Mouse (Mus musculus): ENCODE results near the gene Tbc1d23.
"Not testable (repeated sequence)": the region's sequence is repeated elsewhere in the genome, so short reads cannot be mapped to it uniquely, and the experiment has no call there.

Gene Tbc1d23

DNA sequence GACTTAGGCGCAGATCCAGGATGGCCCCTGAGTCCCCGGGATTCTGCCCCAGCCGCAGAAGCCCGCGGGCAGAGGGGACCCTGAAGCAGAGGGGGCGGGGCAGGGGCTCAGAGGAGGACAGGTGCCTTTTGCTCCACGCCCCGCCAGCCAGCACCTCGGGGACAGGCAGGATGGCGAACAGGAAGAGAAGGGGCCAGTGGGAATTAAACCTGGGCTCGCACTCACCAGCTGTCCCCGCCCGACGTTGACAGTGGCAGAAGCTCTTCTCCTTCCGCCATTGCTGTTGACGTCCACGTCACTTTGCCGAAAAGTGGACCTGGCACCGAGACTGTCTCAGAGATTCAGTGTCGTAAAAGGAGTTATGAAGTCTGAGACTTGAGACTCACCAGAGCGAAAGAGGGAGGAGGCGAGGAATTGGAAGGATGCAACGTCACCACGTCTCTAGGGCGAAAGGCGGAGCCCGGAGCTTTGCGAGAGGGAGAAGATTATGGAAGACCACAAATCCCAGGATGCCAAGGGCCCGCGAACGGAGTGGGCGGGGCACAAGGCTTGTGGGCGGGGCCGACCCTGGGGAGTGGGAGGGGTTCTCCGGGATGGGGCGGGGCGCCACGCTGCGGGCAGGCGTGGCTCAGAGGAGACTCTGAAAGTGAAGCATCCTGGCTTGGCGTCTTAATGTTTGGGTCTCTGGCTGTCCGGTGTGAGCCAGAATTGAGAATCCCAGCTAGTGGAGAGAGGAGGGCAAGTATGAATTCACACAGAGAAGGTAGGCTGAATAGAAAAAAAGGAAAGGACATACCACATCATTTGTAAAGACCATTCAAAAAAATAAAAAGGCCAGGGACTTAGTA is at the start of gene Tbc1d23:
Gene Tbc1d23, minus strand, starts transcription at position 416 of the 848 bp plus-strand sequence.
- peak; percentile 99 for DNase-seq

DNA sequence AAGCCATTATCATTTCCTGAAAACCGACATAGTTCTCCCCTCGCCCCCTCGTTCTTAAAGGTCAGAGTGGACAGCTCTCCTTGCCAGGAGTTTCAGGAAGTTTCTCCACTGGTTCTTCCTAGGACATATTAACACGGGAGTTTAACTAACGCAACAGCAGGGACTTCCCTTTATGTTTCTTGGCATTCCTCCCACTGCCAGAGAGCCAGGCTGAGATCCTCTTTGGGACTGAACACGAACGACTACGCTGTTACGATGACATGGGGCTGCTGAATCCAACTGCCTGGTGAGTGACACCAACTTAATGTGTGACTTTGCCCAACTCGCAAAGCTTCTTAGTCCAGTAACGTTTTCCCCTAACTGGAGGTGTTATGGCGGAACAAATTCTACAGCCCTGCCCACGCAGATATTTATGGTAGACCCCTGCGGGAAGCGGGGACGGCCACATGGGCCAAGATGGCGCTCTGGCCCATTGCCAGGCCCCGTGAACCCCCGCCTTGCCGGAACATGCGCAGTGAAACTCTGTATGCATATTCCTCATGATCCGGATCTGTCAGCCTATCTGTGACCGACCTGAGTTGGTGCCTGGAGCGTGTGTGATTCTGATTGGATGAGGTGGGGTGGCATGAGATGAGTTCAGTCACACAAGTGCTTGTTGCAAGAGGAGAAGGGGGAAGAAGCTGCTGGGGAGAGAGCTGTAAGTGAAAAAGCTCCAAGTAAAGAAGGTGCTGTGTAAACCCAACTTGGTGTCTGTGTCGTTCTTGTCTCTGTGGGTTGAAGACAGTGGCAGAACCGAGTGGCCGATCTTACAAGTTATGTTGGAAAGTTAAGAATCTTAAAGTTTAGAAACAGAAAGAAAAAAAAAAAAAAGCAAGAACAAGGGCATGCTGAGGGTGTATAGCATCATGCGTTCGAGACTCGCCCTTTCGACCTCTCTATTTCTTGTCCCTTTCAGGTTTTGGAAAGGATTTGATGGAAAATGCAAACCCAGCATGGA is 49.2 kb upstream of the Tbc1d23 start:
- DNase-seq, result no peak

DNA sequence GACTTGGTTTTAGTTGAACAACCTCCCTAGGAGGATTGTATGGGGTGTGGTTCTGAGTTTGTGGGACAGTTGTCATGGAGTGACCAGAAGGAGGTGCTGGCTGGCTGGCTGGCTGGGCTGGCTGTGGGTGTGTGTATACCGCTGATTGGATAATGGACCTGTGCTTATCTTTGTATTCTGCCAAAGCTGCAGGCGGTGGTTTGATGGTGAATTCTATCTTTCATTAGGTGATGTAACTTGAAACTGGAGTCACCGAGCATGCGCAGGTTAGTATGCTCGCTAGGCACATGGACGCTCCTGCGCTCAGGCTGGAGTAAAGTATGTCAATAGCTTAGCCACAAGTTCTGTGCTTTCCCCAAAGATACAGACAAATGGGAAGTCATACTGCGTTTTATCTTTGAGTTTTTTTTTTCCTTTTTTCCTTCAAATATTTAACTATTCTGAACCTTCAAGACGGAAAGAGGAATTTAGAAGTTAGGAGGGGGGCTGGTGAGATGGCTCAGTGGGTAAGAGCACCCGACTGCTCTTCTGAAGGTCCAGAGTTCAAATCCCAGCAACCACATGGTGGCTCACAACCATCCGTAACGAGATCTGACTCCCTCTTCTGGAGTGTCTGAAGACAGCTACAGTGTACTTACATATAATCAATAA is 47.8 kb upstream of the Tbc1d23 start:
- DNase-seq, result no peak

DNA sequence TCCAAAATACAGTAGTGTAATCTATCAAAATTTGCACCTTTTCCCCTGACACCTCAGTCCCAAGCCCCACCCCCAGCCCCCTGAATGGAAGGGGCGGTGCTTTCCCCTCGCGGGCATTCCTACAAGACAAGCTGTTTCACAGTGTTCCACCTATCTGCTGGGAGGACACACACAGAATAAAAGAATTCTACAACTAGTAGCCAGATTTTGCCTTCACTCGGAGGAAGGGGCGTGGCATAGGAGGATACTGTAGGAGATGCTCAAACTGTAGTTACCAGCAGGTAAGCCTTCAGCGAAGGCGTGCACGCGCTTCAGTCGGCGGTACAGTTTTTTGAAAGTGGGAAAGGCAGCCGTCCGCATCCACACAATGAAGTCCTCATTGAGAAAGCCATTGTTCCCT is 38.4 kb upstream of the Tbc1d23 start:
- no peak for DNase-seq

DNA sequence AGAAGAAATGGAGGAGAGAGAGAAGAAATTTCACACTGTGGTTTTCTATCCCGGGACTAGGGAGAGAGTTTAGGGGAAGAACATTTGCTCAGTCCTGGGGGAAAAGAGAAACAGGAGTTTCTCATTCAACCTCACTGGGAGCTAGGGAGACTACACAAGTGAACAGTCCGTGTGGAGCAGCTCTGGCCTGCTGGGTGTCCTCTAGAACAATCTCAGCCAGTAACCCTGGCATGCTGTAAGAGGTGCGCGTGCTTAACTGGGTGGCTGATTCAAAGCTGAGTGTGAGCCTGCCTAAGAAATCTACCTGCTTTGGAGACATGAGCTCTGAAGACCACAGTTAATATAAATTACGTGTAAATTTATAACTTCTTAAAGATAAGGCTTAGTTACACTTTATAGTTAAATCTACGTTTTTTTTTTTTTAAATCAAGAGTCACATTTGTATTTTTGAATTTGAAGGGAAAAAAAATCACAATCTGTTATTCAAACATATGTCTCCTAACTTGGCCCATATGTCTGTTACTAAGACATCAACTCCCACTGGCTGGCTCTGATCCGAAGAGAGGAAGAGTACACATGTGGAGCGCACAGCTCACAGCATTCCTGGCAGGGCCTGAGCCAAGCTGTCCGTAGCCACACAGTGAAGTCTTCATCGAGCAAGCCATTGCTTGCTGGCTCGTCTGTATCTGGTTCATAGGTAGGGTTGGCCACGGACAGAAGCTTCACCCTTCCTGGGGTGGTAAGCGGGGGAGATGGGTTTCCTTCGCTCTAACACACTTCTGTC is 36.9 kb upstream of the Tbc1d23 start:
- no peak for DNase-seq

DNA sequence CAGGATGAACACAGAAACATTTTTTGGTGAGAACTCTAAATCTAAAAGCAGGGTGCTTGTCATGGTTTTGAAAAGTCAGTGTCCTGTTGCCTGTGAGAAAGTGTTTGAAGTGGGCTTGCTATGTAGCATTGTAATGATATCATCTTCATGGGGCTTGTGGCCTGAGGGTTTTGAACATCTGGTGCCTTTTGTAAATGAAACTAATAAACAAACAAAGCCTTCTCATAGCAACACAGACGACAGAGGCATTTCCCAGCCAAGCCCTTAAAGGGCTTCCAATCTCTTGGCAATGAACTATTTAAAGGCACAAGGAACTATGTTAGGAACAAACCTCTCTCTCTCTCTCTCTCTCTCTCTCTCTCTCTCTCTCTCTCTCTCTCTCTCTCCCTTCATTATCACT is 35.8 kb upstream of the Tbc1d23 start:
- DNase-seq, result peak; percentile 41 to 59

DNA sequence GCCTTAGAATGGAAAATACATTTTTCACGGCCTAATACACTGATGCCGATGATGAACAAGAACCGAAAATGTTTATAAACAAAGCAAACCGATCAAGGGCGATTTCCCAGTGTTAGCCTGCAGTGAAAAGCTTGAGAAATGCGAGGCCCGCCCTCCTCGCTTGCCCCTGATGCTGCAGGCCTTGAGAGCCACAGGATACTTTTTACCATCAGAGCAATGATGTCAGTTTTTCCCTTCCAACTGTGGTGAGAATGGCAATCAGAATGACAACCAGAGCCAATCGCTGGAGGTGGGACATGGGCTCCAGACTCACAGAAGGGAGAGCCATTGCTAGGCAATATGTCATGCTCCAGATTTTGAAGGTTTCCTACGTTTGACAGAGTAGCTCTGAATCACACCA is 28.8 kb upstream of the Tbc1d23 start:
- no peak for DNase-seq

DNA sequence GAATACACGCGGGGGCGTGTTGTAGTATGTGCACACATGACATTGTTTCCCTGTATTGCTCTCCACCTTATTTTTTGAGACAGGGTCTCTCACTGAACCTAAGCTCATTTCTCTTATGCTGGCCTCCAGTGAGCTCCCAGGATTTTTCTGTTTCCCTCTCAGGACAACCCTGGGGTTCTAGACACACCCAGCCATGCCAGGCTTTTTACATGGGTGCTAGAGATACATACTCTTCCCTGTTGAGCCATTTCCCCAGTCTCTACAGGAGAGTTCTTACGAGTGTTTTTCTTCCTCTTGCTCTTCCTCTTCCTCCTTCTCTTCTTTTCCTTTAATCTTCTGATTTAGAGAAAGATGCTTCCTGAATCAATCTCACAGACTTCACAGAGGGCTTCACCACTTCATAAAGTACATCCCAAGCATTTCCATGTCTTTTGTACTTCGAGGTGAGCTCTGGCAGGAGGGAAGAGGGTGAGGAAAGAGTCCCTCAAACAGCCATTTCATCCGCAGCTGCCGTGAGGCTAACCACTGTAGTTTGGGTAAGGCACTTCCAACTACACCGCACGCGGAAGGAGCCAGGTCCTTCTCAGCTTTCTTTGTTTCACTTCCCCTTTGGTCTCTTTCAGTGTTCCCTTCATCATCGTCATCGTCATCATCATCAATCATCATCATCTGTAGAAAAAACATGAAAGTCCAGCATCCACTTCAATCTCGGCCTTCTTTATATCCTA is 28.2 kb upstream of the Tbc1d23 start:
- no peak for DNase-seq

DNA sequence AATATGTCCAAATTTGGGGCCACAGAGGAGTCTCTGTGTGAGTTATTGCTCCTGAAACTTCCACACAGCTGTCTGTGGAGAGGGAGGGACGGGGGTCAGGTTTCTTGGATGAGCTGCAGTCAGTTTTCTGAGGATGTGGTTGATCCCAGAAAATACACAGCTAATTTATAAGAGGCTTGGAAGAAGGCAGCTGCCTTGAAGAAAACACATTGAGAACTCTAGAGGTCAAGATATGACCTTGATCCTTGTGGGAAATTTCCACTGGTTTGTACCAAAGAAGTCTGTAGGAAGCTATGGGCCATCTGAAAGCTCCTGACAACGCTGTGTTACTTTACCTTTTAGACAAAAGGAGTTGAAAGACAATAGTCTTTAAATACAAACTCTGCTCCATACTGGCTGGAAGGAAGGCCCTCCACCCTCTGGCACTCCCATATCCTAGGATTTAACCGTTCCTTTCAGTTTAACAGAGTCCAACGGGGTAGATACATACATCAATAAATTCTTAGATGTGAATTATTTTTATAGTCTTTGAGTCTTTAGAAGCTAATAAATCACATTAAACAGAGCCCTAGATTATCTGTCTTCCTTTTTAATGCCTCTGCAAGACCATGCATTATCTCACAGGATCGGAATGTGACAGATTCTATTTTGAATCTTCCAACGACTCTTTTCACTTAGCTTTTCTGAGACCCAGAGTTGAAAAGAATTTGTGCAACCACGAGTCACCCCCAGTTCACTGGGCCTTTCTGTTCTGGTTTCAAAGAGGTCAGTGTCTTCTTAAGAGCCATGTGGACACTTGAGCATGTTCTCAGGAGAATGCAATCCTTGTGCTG is 20.5 kb upstream of the Tbc1d23 start:
- peak in 1 of 2 experiments; percentile 33 for DNase-seq

DNA sequence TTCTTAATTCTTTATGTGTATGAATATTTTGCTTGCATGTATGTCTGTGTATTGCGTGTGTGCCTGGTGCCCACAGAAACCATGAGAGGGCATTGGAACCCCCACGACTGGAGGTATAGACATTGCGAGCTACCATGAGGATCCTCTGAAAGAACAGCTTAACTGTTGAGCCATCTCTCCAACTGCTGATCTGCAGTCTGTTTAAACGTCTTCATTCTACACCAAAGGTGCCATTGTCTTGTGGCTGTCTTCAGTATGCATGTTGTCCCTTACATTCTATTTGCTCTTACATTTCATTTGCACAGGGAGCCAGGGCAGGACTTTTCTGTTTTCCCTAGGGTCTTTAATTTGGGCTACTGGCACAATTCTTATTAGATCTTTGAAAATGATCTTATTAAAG is 19.7 kb upstream of the Tbc1d23 start:
- no peak for DNase-seq

DNA sequence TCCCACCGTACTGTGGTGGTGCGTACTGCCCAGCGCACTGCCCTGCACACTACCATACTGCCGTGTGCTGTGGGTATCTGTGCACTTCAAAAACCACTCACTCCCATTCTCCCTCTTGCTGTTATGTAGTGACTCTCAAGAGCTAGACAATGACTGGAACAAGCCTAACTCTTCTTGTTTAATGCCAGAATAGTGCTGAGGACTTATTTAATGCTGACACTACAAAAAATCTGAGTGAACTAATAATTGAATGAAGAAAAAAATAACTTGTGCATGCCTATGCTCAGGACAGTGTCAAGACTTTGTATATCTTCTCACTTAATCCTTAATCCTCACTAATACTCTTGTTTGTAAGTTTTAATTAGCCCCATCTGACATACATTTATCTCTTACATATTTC is 16.2 kb upstream of the Tbc1d23 start:
- DNase-seq, result no peak

DNA sequence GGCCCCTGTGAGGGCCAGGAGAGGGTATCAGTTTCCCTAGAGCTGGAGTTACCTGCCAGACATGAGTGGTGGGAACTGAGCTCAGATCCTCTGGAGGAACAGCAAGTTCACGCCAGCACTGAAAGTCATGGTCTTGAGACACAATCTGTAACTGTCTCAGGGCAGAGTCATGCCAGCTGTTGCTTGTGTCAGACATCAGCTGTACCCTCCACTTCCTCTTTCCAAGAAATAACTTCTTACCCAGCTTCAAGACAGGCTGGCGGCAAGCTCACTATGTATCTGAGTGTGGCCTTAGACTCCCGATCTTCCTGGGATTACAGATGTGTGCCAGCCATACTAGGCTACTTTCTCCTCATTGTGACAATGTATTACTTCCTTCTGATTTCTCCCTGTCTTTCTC is 15.3 kb upstream of the Tbc1d23 start:
- DNase-seq, result peak; percentile 32 to 41

DNA sequence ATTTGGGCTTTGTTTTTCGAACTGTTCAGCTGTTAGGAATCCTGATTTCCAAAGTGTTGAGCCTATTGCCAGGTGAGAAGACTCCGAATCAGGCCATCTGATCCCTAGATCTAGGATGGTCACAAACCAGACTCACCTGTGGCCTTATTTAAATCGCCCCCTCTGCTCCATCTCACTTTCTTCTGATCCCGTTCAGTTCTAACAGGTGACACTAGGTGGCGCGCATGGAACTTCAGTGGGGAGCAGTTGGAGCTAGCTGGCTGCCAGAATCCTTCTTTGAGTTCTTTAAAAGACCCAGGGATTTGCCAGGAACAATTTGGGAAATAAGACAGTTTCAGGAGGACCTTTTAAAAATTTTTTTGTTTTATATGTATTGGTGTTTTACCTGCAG is 12.5 kb upstream of the Tbc1d23 start:
- peak; percentile 73 to 79 for DNase-seq

DNA sequence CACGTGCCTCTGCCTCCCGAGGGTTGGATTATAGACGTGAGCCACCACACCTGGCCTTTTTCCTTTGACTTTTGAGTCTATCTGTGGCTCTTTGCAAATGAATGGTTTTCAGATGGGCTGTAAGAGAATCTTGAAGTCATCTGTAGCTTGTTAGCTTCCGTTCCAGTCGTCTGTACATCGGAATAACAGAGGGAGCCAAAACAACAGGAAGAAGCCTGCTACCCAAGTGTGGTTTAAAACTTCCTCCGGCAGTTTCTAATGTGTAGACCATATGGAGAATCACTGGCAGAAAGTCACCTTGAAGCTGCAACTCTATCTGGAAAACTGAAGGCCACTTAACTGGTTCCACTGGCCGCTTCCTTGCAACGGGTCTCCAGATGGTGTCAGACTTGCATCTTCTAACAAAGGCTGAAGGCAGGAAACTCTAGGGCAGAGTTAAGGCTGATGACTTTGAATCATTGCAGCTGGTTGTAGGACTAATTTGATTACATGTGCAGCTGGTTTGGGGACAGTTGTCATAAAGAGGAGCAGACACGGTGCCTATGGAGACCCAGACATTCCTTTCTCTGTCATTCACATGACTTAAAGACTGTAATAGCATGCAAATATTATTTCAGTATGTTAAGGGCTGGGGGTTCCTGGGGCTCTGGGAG is 12.0 kb upstream of the Tbc1d23 start:
- no peak for DNase-seq

DNA sequence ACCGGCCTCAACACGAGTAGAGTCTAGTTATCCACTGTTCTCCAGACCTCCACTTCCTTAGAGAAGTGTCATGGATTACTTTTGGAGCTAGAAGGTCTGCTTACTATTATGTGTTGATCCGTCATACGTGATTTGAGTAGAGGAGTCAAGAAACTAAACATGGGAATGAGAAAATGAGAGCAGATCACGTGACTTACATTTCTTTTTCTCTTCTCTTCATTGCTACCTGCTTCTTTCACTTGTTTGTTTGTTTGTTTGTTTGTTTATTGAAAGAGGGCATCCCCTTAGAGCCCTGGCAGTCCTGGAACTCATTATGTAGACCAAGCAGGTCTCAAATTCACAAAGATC is 11.5 kb upstream of the Tbc1d23 start:
- DNase-seq, result no peak

DNA sequence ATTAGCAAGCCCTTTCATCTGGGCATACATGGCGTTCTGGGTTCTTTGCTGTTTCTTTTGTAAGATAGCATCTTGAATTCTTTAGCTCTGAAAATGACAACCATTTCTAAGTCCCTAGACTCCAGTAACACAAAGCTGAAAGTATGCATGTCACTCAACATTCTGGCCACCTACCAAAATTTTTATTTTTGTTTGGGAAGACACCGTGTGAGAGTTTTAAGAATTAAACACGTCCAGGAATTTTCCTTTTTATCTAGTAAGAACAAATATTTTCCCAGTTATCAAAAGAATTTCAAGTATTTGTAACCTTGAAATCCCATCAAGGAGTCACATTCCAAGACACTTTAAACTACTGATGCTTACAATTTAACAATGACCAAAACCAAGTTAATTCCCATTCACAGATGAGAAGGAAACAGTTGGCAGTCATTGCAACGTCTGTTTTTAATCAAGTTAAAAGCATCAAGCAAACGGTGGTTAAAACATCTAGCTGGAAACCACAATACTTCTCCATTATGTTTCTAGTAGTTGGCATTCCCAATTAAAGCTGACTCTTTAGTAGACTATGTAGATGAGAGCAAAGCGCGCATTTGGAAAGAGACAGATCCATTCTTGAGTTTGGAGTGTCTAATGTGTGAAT is 4.7 kb upstream of the Tbc1d23 start:
- DNase-seq, result no peak

DNA sequence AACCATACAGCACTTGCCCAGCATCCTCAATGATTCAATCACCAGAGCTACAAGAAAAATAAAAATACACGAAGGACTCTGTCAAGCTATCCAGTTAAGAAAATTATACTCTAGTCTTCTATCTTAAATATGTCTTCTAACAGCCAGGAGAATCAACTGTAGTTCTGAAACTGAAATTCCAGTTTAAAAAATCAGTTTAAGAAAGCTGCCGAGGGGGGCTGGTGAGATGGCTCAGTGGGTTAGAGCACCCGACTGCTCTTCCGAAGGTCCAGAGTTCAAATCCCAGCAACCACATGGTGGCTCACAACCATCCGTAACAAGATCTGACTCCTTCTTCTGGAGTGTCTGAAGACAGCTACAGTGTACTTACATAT is 620 bp upstream of the Tbc1d23 start:
- DNase-seq, result not testable (repeated sequence)

DNA sequence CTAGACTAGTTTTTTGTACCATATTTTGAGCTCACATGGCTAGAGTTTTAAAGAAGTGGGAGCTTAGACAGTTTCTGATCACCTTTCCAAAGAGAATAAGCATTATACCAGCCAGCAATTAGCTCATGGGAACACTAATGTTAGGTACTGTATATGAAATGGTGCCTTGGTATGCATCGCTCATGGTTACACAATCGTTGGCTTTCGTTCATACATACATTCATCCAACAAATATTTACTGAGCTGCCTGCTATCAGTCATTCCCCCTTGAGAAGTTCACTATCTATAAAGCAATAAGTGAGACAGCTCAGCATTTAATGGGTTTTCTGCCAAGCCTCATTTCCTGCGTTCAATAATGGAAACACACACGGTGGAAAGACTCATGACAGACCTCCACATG is 4.9 kb downstream of the Tbc1d23 start:
- DNase-seq, result no peak

DNA sequence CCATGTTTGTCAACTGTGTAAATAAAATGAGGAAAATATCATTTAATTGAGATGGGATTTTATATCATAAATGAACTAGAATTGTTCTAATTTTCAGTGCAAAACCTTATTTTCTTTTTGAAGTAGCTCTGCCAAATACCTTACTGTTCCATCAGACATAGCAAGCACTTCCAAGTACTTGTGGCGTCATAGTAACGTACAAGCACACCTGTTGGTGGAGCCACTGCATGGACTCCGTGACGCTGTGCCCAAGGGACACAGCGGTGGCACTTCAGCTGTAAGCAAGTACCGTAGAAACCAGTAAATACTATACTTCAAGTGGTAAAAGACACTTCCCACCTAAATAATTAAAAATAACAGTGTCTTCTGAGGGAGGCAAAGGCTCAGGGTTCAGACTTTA is 10.9 kb downstream of the Tbc1d23 start:
- no peak for DNase-seq

DNA sequence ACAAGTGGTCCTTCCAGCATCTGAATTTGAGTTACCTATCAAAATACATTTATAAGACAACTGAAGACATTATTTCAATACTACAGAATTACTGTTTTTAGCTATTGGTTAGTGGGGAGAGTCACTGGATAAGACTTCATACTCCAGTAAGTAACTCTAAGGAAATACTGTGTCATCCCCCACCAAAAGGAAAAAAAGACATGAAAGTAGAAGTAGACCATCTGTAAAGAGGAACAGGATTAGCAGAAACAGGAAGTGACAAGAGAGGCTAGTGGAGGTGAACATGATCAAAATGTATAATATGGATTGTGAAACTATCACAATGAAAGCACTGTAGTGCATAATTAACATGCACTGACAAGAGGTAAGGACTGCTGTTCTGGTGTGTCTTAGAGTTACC is 15.3 kb downstream of the Tbc1d23 start:
- DNase-seq, result no peak

Measured in lung, adult 18-20 months (tissue).